Mouse (Mus musculus): ENCODE measurements at regions not wholly inside any gene's neighbourhood (a gene's known extent, or its start where the extent isn't known, plus 50 kb on each side); places are given as distances from the start of the nearest gene placed in this dataset.

DNA sequence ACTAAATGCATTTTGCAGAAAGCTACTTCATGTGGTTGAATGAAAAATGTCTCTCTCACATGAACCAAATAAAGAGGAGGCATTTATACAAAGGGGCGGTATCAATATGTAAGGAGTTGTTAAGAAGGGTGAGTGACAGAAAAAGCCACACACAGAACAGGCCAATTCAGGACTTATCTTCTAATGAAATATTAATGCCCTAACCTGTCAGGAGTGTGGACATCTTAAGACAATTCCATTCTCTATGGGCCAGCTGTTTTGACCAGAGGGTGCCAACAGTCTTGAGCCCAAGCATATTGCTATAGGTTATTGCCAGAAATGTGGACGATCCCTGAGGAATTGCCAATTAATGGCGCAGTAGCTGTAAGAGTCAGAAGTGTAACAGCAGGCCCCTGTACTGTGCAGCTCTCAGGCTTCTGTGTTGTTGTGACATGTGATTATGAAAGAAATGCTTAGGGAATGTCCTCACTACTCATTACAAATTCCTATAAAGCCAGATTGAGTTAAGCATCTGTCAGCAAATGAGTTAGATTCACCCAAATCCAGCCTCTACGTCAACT, 393.8 kb downstream of the Ice1 start:
- TF ChIP-seq CTCF (IDR thresholded peaks at IDR 0.05) (no peak), EP300 (IDR thresholded peaks at IDR 0.05) (no peak)

All from lung, postnatal 0 days (tissue).